Mouse (Mus musculus) heart, embryonic 13.5 days (tissue): ENCODE measurements around the gene Pdpr. TPM values are rescaled to one million over a fixed set of nuclear protein-coding genes. Genes with fewer than 3 reads are reported as not detected.

Experiments
- ATAC-seq: fragments of 200-750 bp; cut with Nextera tagmentation; 2 replicates; pipeline ENCODE4 v1.8.0; 2017; ENCODE audit warnings: moderate TSS enrichment; ENCODE audit not compliant: insufficient number of reproducible peaks, low FRiP score, low TSS enrichment; ENCODE audit errors: extremely low read depth
- H3K27ac ChIP-seq: fragments of 300-500 bp; sonication (generic); replicated peaks from 2 replicates; pipeline ENCODE4 v1.5.1; 2015; ENCODE audit warnings: moderate library complexity, mild to moderate bottlenecking, inconsistent platforms
- H3K27me3 ChIP-seq: fragments of 300-500 bp; sonication (generic); replicated peaks from 2 replicates; pipeline ENCODE4 v1.6.1; 2015; ENCODE audit warnings: mild to moderate bottlenecking, inconsistent platforms
- H3K36me3 ChIP-seq: fragments of 300-500 bp; sonication (generic); 2 replicates; pipeline ENCODE4 v1.6.1; 2015; ENCODE audit warnings: mild to moderate bottlenecking, inconsistent platforms
- H3K4me1 ChIP-seq: fragments of 300-500 bp; sonication (generic); 2 replicates; pipeline ENCODE4 v1.6.1; 2015; ENCODE audit warnings: inconsistent platforms
- H3K4me2 ChIP-seq: fragments of 300-500 bp; sonication (generic); 2 replicates; pipeline ENCODE4 v1.6.1; 2015; ENCODE audit warnings: inconsistent platforms, mild to moderate bottlenecking, moderate library complexity
- H3K4me3 ChIP-seq: fragments of 300-500 bp; sonication (generic); 2 replicates; pipeline ENCODE4 v1.5.1; 2015; ENCODE audit warnings: moderate library complexity, mild to moderate bottlenecking, inconsistent platforms
- H3K9ac ChIP-seq: fragments of 300-500 bp; sonication (generic); 2 replicates; pipeline ENCODE4 v1.6.1; 2015; ENCODE audit warnings: inconsistent platforms, mild to moderate bottlenecking, moderate library complexity
- H3K9me3 ChIP-seq: fragments of 300-500 bp; sonication (generic); 2 replicates; pipeline ENCODE4 v1.6.1; 2016; ENCODE audit warnings: inconsistent platforms
- WGBS: fragments of 180-500 bp; shearing (Covaris S2); methylation state at CpG from one replicate; pipeline ENCODE4 v1.1.7; 2015; ENCODE audit warnings: mixed read lengths; 5-methylcytosine and 5-hydroxymethylcytosine counted together
- polyA plus RNA-seq: library from polyadenylated mRNA; unstranded; fragments of >200 nt; fragmentation: Nextera tagmentation; extraction: Ambion mirVana; gene quantifications from 2 replicates; pipeline ENCODE4 v1.2.1, GENCODE M21; 2015

Gene Pdpr
- polyA plus RNA-seq, 1 experiment from 2014 or later, result 9.3 TPM

GRCm38 (mm10) chr8:111171661-111172060 lies 77.2 kb downstream of the Pdpr start:
- no peaks in the 10 kb centered on the region for H3K9me3 ChIP-seq
- H3K27me3 ChIP-seq, result no peaks in the 10 kb centered on the region
- ATAC-seq, result no peak
- H3K4me1 ChIP-seq, result no peaks in the 10 kb centered on the region
- WGBS, result 82% methylated on average over 5 of the region's 5 CpGs
- no peak overlapping the region for H3K4me2 ChIP-seq
- H3K9ac ChIP-seq, result no peak overlapping the region
- H3K36me3 ChIP-seq, result peaks cover 96% of the 10 kb centered on the region
- no peak overlapping the region for H3K27ac ChIP-seq
- no peak overlapping the region for H3K4me3 ChIP-seq

GRCm38 (mm10) chr8:111185472-111185947 lies 91.1 kb downstream of the Pdpr start:
- no peaks in the 10 kb centered on the region for H3K27me3 ChIP-seq
- peaks cover 6% of the 10 kb centered on the region; the same call in 1 of the 2 replicates for H3K4me1 ChIP-seq
- no peak for ATAC-seq
- peaks cover 83% of the 10 kb centered on the region for H3K36me3 ChIP-seq
- no peak overlapping the region for H3K4me3 ChIP-seq
- H3K9me3 ChIP-seq, result no peaks in the 10 kb centered on the region
- H3K9ac ChIP-seq, result no peak overlapping the region
- no peak overlapping the region for H3K27ac ChIP-seq
- WGBS, result 61% methylated on average over 4 of the region's 4 CpGs
- H3K4me2 ChIP-seq, result no peak overlapping the region

Other genes starting within 250 kb of the Pdpr start
- gene Cog4, start 248.0 kb upstream of the Pdpr start, polyA plus RNA-seq, result 55.8 and 63.9 TPM in 2 replicates
- 76.9 and 81.2 TPM in 2 replicates for gene Sf3b3, start 247.8 kb upstream of the Pdpr start, polyA plus RNA-seq
- 6.8 and 7.1 TPM in 2 replicates for gene Fuk, start 192.1 kb upstream of the Pdpr start, polyA plus RNA-seq
- 16.2 and 16.4 TPM in 2 replicates for gene St3gal2, start 174.7 kb upstream of the Pdpr start, polyA plus RNA-seq
- gene Ddx19a, start 96.8 kb upstream of the Pdpr start, polyA plus RNA-seq, result 11.5 and 12.3 TPM in 2 replicates
- gene Ddx19b, start 62.9 kb upstream of the Pdpr start, polyA plus RNA-seq, result 3.6 and 4.0 TPM in 2 replicates
- 36.2 and 36.4 TPM in 2 replicates for gene Aars, start 61.5 kb upstream of the Pdpr start, polyA plus RNA-seq
- gene Exosc6, start 38.3 kb upstream of the Pdpr start, polyA plus RNA-seq, result 7.7 and 8.0 TPM in 2 replicates
- 0.22 TPM in 1 of 2 replicates, not detected in the other for gene Clec18a, start 2.2 kb upstream of the Pdpr start, polyA plus RNA-seq
- gene Glg1, start 164.6 kb downstream of the Pdpr start, polyA plus RNA-seq, result 56.6 and 61.5 TPM in 2 replicates
- 34.6 and 36.1 TPM in 2 replicates for gene Rfwd3, start 205.6 kb downstream of the Pdpr start, polyA plus RNA-seq
- 2.8 TPM in 2 replicates for gene Mlkl, start 243.5 kb downstream of the Pdpr start, polyA plus RNA-seq